Mouse (Mus musculus): ENCODE results near the gene Atxn10. TPM values are rescaled to one million over a fixed set of nuclear protein-coding genes. Genes with fewer than 3 reads are reported as not detected.

Atxn10 gene
- polyA plus RNA-seq, 1 experiment from 2014 or later = 355 TPM

GRCm38 (mm10) chr15:85337979-85338378, 1.9 kb downstream of the Atxn10 start:
- peak overlapping the region; percentile 82 for H3K4me2 ChIP-seq (replicated peaks)
- no peak overlapping the region for H3K9ac ChIP-seq
- H3K9me3 ChIP-seq = no peaks in the 10 kb centered on the region
- WGBS = 94% methylated on average over 5 of the region's 5 CpGs
- no peak for ATAC-seq (ENCODE audit: low FRiP score, low read depth)
- H3K27me3 ChIP-seq = no peaks in the 10 kb centered on the region
- H3K4me3 ChIP-seq = no peak overlapping the region; the same call in 1 of the 2 replicates
- peaks cover 19% of the 10 kb centered on the region for H3K4me1 ChIP-seq
- H3K27ac ChIP-seq = no peak overlapping the region
- no peaks in the 10 kb centered on the region for H3K36me3 ChIP-seq

- Histone ChIP-seq H3K9ac (no peak overlapping the region), H3K9me3 (no peaks in the 10 kb centered on the region), H3K4me2 (replicated peaks) (no peak overlapping the region), H3K4me1 (peaks cover 13% of the 10 kb centered on the region), H3K4me3 (no peak overlapping the region), H3K27me3 (no peaks in the 10 kb centered on the region), H3K36me3 (peaks cover 9% of the 10 kb centered on the region), H3K27ac (no peak overlapping the region)
- 87% methylated on average over 2 of the region's 2 CpGs for WGBS
- no peak for ATAC-seq (ENCODE audit: low FRiP score, low read depth)
Observed at GRCm38 (mm10) chr15:85342246-85342645, 6.2 kb downstream of the Atxn10 start.

- Histone ChIP-seq H3K9ac (no peak overlapping the region), H3K4me2 (replicated peaks) (no peak overlapping the region), H3K4me3 (no peak overlapping the region), H3K9me3 (no peaks in the 10 kb centered on the region), H3K27ac (no peak overlapping the region), H3K27me3 (no peaks in the 10 kb centered on the region), H3K36me3 (peaks cover 9% of the 10 kb centered on the region), H3K4me1 (0 out of 2 replicates have a peak, but pooled peaks cover 3% of the 10 kb centered on the region)
- WGBS = 81% methylated on average over 2 of the region's 2 CpGs
- ATAC-seq (ENCODE audit: low FRiP score, low read depth) = no peak
Observed at GRCm38 (mm10) chr15:85344673-85345072, 8.6 kb downstream of the Atxn10 start.

- ATAC-seq (ENCODE audit: low FRiP score, low read depth) = no peak
- no peak overlapping the region for H3K4me3 ChIP-seq
Observed at GRCm38 (mm10) chr15:85347058-85347700, 11.1 kb downstream of the Atxn10 start.

GRCm38 (mm10) chr15:85350144-85350543, 14.1 kb downstream of the Atxn10 start:
- Histone ChIP-seq H3K9ac (no peak overlapping the region), H3K36me3 (peaks cover 8% of the 10 kb centered on the region), H3K9me3 (no peaks in the 10 kb centered on the region), H3K27ac (no peak overlapping the region), H3K4me1 (no peaks in the 10 kb centered on the region), H3K27me3 (no peaks in the 10 kb centered on the region), H3K4me2 (replicated peaks) (no peak overlapping the region), H3K4me3 (no peak overlapping the region)
- no peak for ATAC-seq (ENCODE audit: low FRiP score, low read depth)
- 84% methylated on average over 2 of the region's 2 CpGs for WGBS

More at GRCm38 (mm10) chr15:85347058-85347700, 11.1 kb downstream of the Atxn10 start:
- no peak overlapping the region for H3K9ac ChIP-seq
- H3K4me1 ChIP-seq = 0 out of 2 replicates have a peak, but pooled peaks cover 3% of the 10 kb centered on the region
- H3K36me3 ChIP-seq = peaks cover 9% of the 10 kb centered on the region
- no peaks in the 10 kb centered on the region for H3K27me3 ChIP-seq
- H3K9me3 ChIP-seq = no peaks in the 10 kb centered on the region
- no peak overlapping the region for H3K4me2 ChIP-seq (replicated peaks)
- WGBS = 92% methylated on average over 6 of the region's 6 CpGs
- no peak overlapping the region for H3K27ac ChIP-seq

GRCm38 (mm10) chr15:85354060-85354459, 18.0 kb downstream of the Atxn10 start:
- Histone ChIP-seq H3K27me3 (no peaks in the 10 kb centered on the region), H3K9ac (no peak overlapping the region), H3K36me3 (no peaks in the 10 kb centered on the region; the same call in 1 of the 2 replicates), H3K4me1 (peaks cover 13% of the 10 kb centered on the region), H3K4me3 (no peak overlapping the region), H3K4me2 (replicated peaks) (no peak overlapping the region), H3K9me3 (no peaks in the 10 kb centered on the region), H3K27ac (no peak overlapping the region)
- 79% methylated on average over 9 of the region's 9 CpGs for WGBS
- ATAC-seq (ENCODE audit: low FRiP score, low read depth) = no peak

GRCm38 (mm10) chr15:85356112-85356511, 20.1 kb downstream of the Atxn10 start:
- no peak overlapping the region for H3K9ac ChIP-seq
- H3K9me3 ChIP-seq = no peaks in the 10 kb centered on the region
- ATAC-seq (ENCODE audit: low FRiP score, low read depth) = no peak
- H3K4me2 ChIP-seq (replicated peaks) = no peak overlapping the region
- 77% methylated on average over 6 of the region's 6 CpGs for WGBS
- no peak overlapping the region for H3K4me3 ChIP-seq
- peaks cover 13% of the 10 kb centered on the region for H3K4me1 ChIP-seq
- H3K27ac ChIP-seq = peak overlapping the region; percentile 2; the same call in 1 of the 2 replicates
- H3K36me3 ChIP-seq = peaks cover 16% of the 10 kb centered on the region
- no peaks in the 10 kb centered on the region for H3K27me3 ChIP-seq

- 92% methylated on average over 4 of the region's 4 CpGs for WGBS
- Histone ChIP-seq H3K9ac (no peak overlapping the region), H3K4me1 (peaks cover 13% of the 10 kb centered on the region), H3K4me2 (replicated peaks) (no peak overlapping the region), H3K27me3 (no peaks in the 10 kb centered on the region), H3K9me3 (peaks cover 5% of the 10 kb centered on the region), H3K36me3 (peaks cover 31% of the 10 kb centered on the region), H3K27ac (no peak overlapping the region), H3K4me3 (no peak overlapping the region)
- ATAC-seq (ENCODE audit: low FRiP score, low read depth) = no peak
Observed at GRCm38 (mm10) chr15:85357465-85358225, 21.6 kb downstream of the Atxn10 start.

- H3K9ac ChIP-seq = no peak overlapping the region
- no peaks in the 10 kb centered on the region for H3K27me3 ChIP-seq
- H3K27ac ChIP-seq = no peak overlapping the region
- ATAC-seq (ENCODE audit: low FRiP score, low read depth) = no peak
- H3K4me3 ChIP-seq = no peak overlapping the region
- 53% methylated on average over 2 of the region's 2 CpGs for WGBS
- peaks cover 7% of the 10 kb centered on the region for H3K9me3 ChIP-seq
- no peak overlapping the region for H3K4me2 ChIP-seq (replicated peaks)
- H3K36me3 ChIP-seq = peaks cover 49% of the 10 kb centered on the region
- peaks cover 13% of the 10 kb centered on the region for H3K4me1 ChIP-seq
Observed at GRCm38 (mm10) chr15:85359483-85359882, 23.4 kb downstream of the Atxn10 start.

- H3K4me2 ChIP-seq (replicated peaks) = no peak overlapping the region
- peaks cover 54% of the 10 kb centered on the region for H3K36me3 ChIP-seq
- no peak for ATAC-seq (ENCODE audit: low FRiP score, low read depth)
- WGBS = 81% methylated on average over 4 of the region's 4 CpGs
- H3K9me3 ChIP-seq = peaks cover 7% of the 10 kb centered on the region
- peaks cover 13% of the 10 kb centered on the region for H3K4me1 ChIP-seq
- no peak overlapping the region for H3K9ac ChIP-seq
- no peaks in the 10 kb centered on the region for H3K27me3 ChIP-seq
- no peak overlapping the region for H3K27ac ChIP-seq
- H3K4me3 ChIP-seq = no peak overlapping the region
Observed at GRCm38 (mm10) chr15:85359901-85360300, 23.9 kb downstream of the Atxn10 start.

- Histone ChIP-seq H3K4me2 (replicated peaks) (no peak overlapping the region), H3K4me3 (no peak overlapping the region), H3K9ac (no peak overlapping the region), H3K27me3 (no peaks in the 10 kb centered on the region), H3K27ac (no peak overlapping the region), H3K36me3 (peaks cover 81% of the 10 kb centered on the region), H3K9me3 (peaks cover 7% of the 10 kb centered on the region), H3K4me1 (no peaks in the 10 kb centered on the region)
- WGBS = 94% methylated on average over 3 of the region's 3 CpGs
- ATAC-seq (ENCODE audit: low FRiP score, low read depth) = no peak
Observed at GRCm38 (mm10) chr15:85364366-85364765, 28.3 kb downstream of the Atxn10 start.

GRCm38 (mm10) chr15:85366938-85367337, 30.9 kb downstream of the Atxn10 start:
- Histone ChIP-seq H3K4me2 (replicated peaks) (no peak overlapping the region), H3K9me3 (peaks cover 7% of the 10 kb centered on the region), H3K27ac (no peak overlapping the region), H3K9ac (no peak overlapping the region), H3K4me1 (no peaks in the 10 kb centered on the region), H3K36me3 (peaks cover 60% of the 10 kb centered on the region), H3K4me3 (no peak overlapping the region), H3K27me3 (no peaks in the 10 kb centered on the region)
- no peak for ATAC-seq (ENCODE audit: low FRiP score, low read depth)
- WGBS = 79% methylated on average over 5 of the region's 5 CpGs
